Mouse (Mus musculus) limb, embryonic 13.5 days (tissue): ENCODE results near the gene Higd1a. TPM values are rescaled to one million over a fixed set of nuclear protein-coding genes. Genes with fewer than 3 reads are reported as not detected.

Source experiments
- ATAC-seq: fragments of 200-750 bp; cut with Nextera tagmentation; 2 replicates; pipeline ENCODE4 v1.8.0; 2017; ENCODE audit warnings: low read depth, moderate number of reproducible peaks, moderate TSS enrichment; ENCODE audit not compliant: low FRiP score
- H3K27ac ChIP-seq: fragments of 300-500 bp; sonication (generic); 2 replicates; pipeline ENCODE4 v1.5.1; 2015; ENCODE audit warnings: inconsistent platforms, mild to moderate bottlenecking, moderate library complexity
- H3K27me3 ChIP-seq: fragments of 300-500 bp; sonication (generic); 2 replicates; pipeline ENCODE4 v1.6.1; 2015; ENCODE audit warnings: mild to moderate bottlenecking, inconsistent platforms
- H3K36me3 ChIP-seq: fragments of 300-500 bp; sonication (generic); 2 replicates; pipeline ENCODE4 v1.6.1; 2015; ENCODE audit warnings: inconsistent platforms, mild to moderate bottlenecking, moderate library complexity
- H3K4me1 ChIP-seq: fragments of 300-500 bp; sonication (generic); 2 replicates; pipeline ENCODE4 v1.6.1; 2015; ENCODE audit warnings: inconsistent platforms
- H3K4me2 ChIP-seq: fragments of 300-500 bp; sonication (generic); replicated peaks from 2 replicates; pipeline ENCODE4 v1.6.1; 2015; ENCODE audit warnings: inconsistent platforms, mild to moderate bottlenecking, moderate library complexity
- H3K4me3 ChIP-seq: fragments of 300-500 bp; sonication (generic); 2 replicates; pipeline ENCODE4 v1.5.1; 2015; ENCODE audit warnings: moderate library complexity, mild to moderate bottlenecking, inconsistent platforms
- H3K9ac ChIP-seq: fragments of 300-500 bp; sonication (generic); 2 replicates; pipeline ENCODE4 v1.6.1; 2015; ENCODE audit warnings: mild to moderate bottlenecking, inconsistent platforms
- H3K9me3 ChIP-seq: fragments of 300-500 bp; sonication (generic); 2 replicates; pipeline ENCODE4 v1.6.1; 2016; ENCODE audit warnings: inconsistent platforms
- WGBS: fragments of 180-500 bp; shearing (Covaris S2); methylation state at CpG from one replicate; pipeline ENCODE4 v1.1.7; 2015; 5-methylcytosine and 5-hydroxymethylcytosine counted together
- polyA plus RNA-seq: library from polyadenylated mRNA; unstranded; fragments of >200 nt; fragmentation: Nextera tagmentation; extraction: Ambion mirVana; gene quantifications from 2 replicates; pipeline ENCODE4 v1.2.1, GENCODE M21; 2015

The Higd1a gene
- polyA plus RNA-seq, 1 experiment from 2014 or later = 196 TPM

GRCm38 (mm10) chr9:121847842-121848241, 10.3 kb downstream of the Higd1a start:
- Histone ChIP-seq H3K4me3 (no peak overlapping the region), H3K9ac (no peak overlapping the region), H3K4me1 (no peaks in the 10 kb centered on the region), H3K27me3 (no peaks in the 10 kb centered on the region), H3K36me3 (peaks cover 37% of the 10 kb centered on the region), H3K27ac (no peak overlapping the region; the same call in 1 of the 2 replicates), H3K4me2 (no peak overlapping the region), H3K9me3 (peaks cover 5% of the 10 kb centered on the region; the same call in 1 of the 2 replicates)
- 69% methylated on average over 5 of the region's 5 CpGs for WGBS
- no peak for ATAC-seq

DNA sequence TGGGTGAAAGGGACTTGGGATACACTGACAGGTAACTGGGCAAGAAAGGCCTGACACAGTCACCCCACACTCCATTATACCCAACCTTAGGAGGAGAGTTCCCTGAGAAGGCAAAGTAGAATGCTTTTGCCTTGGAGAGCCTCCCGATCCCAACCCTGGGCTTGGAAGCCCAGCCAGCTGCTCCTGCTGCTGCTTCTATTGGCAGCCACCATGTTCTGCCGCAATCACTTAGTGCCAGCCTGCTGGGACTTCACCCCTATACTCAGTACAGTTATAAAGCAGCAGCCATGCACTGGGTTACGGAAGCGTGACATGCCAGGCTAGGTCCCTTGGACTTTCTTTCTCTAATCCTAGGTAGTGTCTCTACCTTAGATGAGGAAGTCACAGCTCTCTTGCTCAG, 11.0 kb downstream of the Higd1a start:
- WGBS = 96% methylated on average over 4 of the region's 4 CpGs
- Histone ChIP-seq H3K9ac (no peak overlapping the region), H3K4me2 (no peak overlapping the region), H3K27me3 (no peaks in the 10 kb centered on the region), H3K27ac (no peak overlapping the region), H3K9me3 (peaks cover 5% of the 10 kb centered on the region; the same call in 1 of the 2 replicates), H3K4me1 (no peaks in the 10 kb centered on the region), H3K36me3 (peaks cover 35% of the 10 kb centered on the region), H3K4me3 (no peak overlapping the region)
- ATAC-seq = no peak

DNA sequence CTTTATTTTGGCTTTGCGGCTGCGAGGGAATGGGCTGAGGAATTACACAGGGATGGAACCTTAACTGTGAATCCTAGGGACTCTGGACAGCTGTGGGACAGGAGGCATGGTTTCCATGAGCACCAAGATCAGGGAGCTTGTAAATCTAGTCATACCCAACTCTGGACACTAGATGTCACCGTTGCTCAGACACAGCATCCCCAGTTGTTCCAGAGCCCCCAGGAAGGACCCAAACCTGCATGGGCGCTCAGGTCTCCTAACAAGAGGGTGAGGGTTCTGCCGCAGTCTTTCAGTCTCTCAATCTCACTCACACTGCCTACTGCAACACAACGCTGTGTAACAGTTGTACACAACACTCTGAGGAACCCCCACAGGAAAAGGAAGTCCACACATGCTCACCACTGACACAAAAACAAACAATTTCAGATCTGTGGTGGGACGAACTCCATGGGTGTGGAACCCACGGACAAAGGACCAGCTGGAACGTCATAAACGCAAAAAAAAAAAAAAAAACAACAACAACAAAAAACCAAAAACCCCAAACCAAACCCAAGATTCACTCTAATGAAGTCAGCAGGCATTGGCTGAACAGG, 11.5 kb downstream of the Higd1a start:
- Histone ChIP-seq H3K27ac (no peak overlapping the region), H3K36me3 (peaks cover 30% of the 10 kb centered on the region), H3K4me2 (no peak overlapping the region), H3K27me3 (no peaks in the 10 kb centered on the region), H3K9me3 (peaks cover 5% of the 10 kb centered on the region; the same call in 1 of the 2 replicates), H3K4me3 (no peak overlapping the region), H3K4me1 (no peaks in the 10 kb centered on the region), H3K9ac (no peak overlapping the region)
- WGBS = 53% methylated on average over 10 of the region's 10 CpGs
- ATAC-seq = no peak

- H3K4me1 ChIP-seq = peaks cover 7% of the 10 kb centered on the region; the same call in 1 of the 2 replicates
- ATAC-seq = no peak
- H3K27me3 ChIP-seq = no peaks in the 10 kb centered on the region; the same call in 1 of the 2 replicates
- H3K4me3 ChIP-seq = no peak overlapping the region
- no peak overlapping the region for H3K27ac ChIP-seq
- peaks cover 3% of the 10 kb centered on the region; the same call in 1 of the 2 replicates for H3K36me3 ChIP-seq
- peaks cover 5% of the 10 kb centered on the region; the same call in 1 of the 2 replicates for H3K9me3 ChIP-seq
- H3K4me2 ChIP-seq = no peak overlapping the region
- WGBS = 93% methylated on average over 2 of the region's 2 CpGs
- H3K9ac ChIP-seq = no peak overlapping the region
These were observed 15.2 kb downstream of the Higd1a start for GRCm38 (mm10) chr9:121842914-121843313.

GRCm38 (mm10) chr9:121839622-121839965, 18.6 kb downstream of the Higd1a start:
- Histone ChIP-seq H3K27ac (no peak overlapping the region), H3K4me2 (peak overlapping the region; percentile 82), H3K4me3 (peak overlapping the region; percentile 54), H3K9ac (peak overlapping the region; percentile 66), H3K27me3 (no peaks in the 10 kb centered on the region; the same call in 1 of the 2 replicates), H3K36me3 (no peaks in the 10 kb centered on the region), H3K9me3 (peaks cover 11% of the 10 kb centered on the region; the same call in 1 of the 2 replicates), H3K4me1 (peaks cover 7% of the 10 kb centered on the region; the same call in 1 of the 2 replicates)
- peak; percentile 28; the same call in 1 of the 2 replicates for ATAC-seq
- 42% methylated on average over 7 of the region's 7 CpGs for WGBS

GRCm38 (mm10) chr9:121838829-121839621, 19.1 kb downstream of the Higd1a start, which contains the start of gene Ccdc13:
Gene Ccdc13 (minus strand): TSS chr9:121839461.
- 4% methylated on average over 61 of the region's 61 CpGs for whole genome bisulfite sequencing
- peak within 1 kb of the TSS; percentile 82 for H3K4me2 ChIP-seq
- H3K9ac ChIP-seq = peak within 1 kb of the TSS; percentile 66
- peak within 1 kb of the TSS; percentile 54 for H3K4me3 ChIP-seq
- peaks cover 7% of the 10 kb centered on the region; the same call in 1 of the 2 replicates for H3K4me1 ChIP-seq
- H3K27ac ChIP-seq = no peak within 1 kb of the TSS
- peak; percentile 95 for ATAC-seq
- peaks cover 11% of the 10 kb centered on the region; the same call in 1 of the 2 replicates for H3K9me3 ChIP-seq
- H3K36me3 ChIP-seq = no peaks in the 10 kb centered on the region
- H3K27me3 ChIP-seq = no peaks in the 10 kb centered on the region; the same call in 1 of the 2 replicates

GRCm38 (mm10) chr9:121838008-121838407, 20.2 kb downstream of the Higd1a start:
- H3K27ac ChIP-seq = no peak overlapping the region
- peaks cover 7% of the 10 kb centered on the region; the same call in 1 of the 2 replicates for H3K9me3 ChIP-seq
- no peak overlapping the region for H3K9ac ChIP-seq
- H3K27me3 ChIP-seq = no peaks in the 10 kb centered on the region; the same call in 1 of the 2 replicates
- peaks cover 7% of the 10 kb centered on the region; the same call in 1 of the 2 replicates for H3K4me1 ChIP-seq
- no peak overlapping the region for H3K4me3 ChIP-seq
- no peak for ATAC-seq
- WGBS = 92% methylated on average over 6 of the region's 6 CpGs
- H3K36me3 ChIP-seq = no peaks in the 10 kb centered on the region
- no peak overlapping the region for H3K4me2 ChIP-seq

DNA sequence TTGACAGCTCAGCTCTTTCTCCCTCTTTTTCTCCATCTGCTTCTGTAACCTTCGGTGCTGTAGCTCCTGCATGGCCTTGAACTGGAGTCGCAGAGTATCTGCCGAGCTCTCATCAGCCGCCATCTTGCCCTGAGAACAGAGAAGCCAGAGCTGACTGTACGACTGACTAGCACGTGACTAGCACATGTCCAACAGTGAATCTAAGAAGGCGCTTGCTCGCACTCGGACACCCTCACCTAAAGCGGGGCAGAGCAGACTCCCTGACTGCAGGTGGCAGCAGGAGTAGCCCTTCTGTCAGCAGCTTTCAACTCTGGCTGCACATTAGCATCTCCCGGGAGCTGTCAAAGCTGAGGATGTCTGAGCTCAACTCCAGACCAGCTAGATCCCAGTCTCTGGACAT, 24.3 kb downstream of the Higd1a start:
- Histone ChIP-seq H3K4me2 (no peak overlapping the region), H3K4me3 (no peak overlapping the region), H3K36me3 (no peaks in the 10 kb centered on the region), H3K4me1 (peaks cover 7% of the 10 kb centered on the region; the same call in 1 of the 2 replicates), H3K9me3 (0 out of 2 replicates have a peak, but pooled peaks cover 5% of the 10 kb centered on the region), H3K27me3 (no peaks in the 10 kb centered on the region; the same call in 1 of the 2 replicates), H3K9ac (no peak overlapping the region), H3K27ac (no peak overlapping the region)
- no peak for ATAC-seq
- 83% methylated on average over 11 of the region's 11 CpGs for WGBS

- Histone ChIP-seq H3K9me3 (0 out of 2 replicates have a peak, but pooled peaks cover 5% of the 10 kb centered on the region), H3K27ac (no peak overlapping the region), H3K36me3 (no peaks in the 10 kb centered on the region), H3K4me3 (no peak overlapping the region), H3K9ac (no peak overlapping the region), H3K4me1 (0 out of 2 replicates have a peak, but pooled peaks cover 4% of the 10 kb centered on the region), H3K27me3 (no peaks in the 10 kb centered on the region), H3K4me2 (no peak overlapping the region)
- WGBS = 28% methylated on average over 6 of the region's 6 CpGs
- 0 out of 2 replicates have a peak, but pooled peaks have one; percentile 15 for ATAC-seq
These were observed 27.2 kb downstream of the Higd1a start for GRCm38 (mm10) chr9:121830956-121831293.

DNA sequence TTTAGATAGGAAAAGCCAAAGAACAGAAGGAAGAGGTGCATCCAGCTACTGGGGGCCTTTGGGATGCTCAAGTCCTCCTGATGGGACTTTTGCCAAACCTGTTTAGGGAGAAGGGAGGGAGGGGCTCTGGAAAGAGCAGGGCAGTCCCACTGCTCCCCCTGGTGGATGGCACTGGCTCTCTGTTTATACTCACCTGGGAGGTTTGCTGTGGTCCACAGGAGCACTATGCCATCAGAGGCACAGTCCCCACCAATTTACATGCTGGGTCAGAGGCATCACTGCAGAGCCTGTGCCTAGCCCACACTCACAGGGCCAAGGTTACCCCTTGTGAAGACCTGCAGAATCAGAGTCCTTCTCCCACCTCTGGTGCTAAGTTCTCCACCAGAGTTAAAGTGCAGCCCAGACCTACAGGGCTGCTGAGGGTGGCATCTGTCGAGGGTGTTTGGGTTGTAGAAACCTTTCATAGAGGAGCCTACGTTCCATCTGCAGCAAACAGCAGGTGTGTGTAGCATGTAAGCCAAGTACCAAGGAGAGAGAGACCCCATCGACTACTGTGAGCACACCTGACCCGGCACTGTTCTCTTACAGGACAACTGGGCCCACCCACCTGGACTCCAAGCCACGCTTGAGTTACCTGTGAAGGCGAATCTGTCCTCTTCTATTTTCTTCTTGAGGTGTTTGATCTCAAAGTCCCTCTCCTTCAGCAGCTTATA, 27.8 kb downstream of the Higd1a start:
- Histone ChIP-seq H3K27me3 (no peaks in the 10 kb centered on the region), H3K9ac (no peak overlapping the region), H3K4me2 (no peak overlapping the region), H3K9me3 (no peaks in the 10 kb centered on the region), H3K4me1 (0 out of 2 replicates have a peak, but pooled peaks cover 4% of the 10 kb centered on the region), H3K4me3 (no peak overlapping the region), H3K36me3 (no peaks in the 10 kb centered on the region), H3K27ac (no peak overlapping the region)
- ATAC-seq = no peak; the same call in 1 of the 2 replicates
- 75% methylated on average over 6 of the region's 6 CpGs for WGBS

DNA sequence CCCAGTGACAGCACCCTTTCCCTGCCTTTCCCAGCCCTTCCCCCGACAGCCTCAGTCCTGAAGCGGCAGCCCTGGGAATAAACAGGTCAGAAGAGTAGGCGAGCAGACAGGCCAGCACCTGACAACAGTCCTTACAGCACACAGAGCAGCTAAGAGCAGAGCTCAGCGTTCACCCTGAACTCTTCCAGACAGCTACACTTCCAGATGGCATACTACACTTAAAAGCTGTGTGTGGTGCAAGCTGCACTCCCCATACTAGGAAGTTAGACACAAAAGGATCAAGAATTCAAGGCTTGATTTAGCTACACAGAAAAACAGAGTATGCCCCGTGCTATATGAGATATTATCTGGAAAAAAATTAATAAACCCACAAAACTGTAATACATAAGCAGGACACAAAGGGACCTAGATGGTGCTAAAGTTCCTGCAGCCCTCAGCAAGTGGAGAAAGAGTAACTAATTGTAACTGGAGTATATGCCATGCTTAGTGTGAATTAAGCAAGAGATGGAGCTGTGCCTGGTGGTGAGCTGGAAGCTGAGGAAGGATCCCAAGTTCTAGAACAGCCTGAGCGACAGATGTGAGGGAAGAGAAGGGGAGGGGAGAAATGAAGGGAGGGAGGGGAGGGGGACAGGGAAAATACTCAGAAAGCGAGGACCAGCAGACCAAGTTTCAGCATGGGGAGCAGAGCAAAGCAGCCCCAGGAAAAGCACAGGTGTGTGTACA, 28.7 kb downstream of the Higd1a start:
- peak overlapping the region; percentile 39; the same call in 1 of the 2 replicates for H3K27ac ChIP-seq
- H3K36me3 ChIP-seq = no peaks in the 10 kb centered on the region
- no peak for ATAC-seq
- H3K9me3 ChIP-seq = no peaks in the 10 kb centered on the region
- no peak overlapping the region for H3K9ac ChIP-seq
- 0 out of 2 replicates have a peak, but pooled peaks cover 4% of the 10 kb centered on the region for H3K4me1 ChIP-seq
- no peak overlapping the region for H3K4me2 ChIP-seq
- 54% methylated on average over 7 of the region's 7 CpGs for WGBS
- H3K27me3 ChIP-seq = no peaks in the 10 kb centered on the region
- no peak overlapping the region for H3K4me3 ChIP-seq
